Mouse (Mus musculus) neural tube, embryonic 15.5 days (tissue): ENCODE results near the gene Ofcc1. TPM values are rescaled to one million over a fixed set of nuclear protein-coding genes. Genes with fewer than 3 reads are reported as not detected.

Source experiments
- ATAC-seq: fragments of 200-750 bp; cut with Nextera tagmentation; 2 replicates; pipeline ENCODE4 v1.8.0; 2017; ENCODE audit warnings: mild to moderate bottlenecking, moderate TSS enrichment, moderate library complexity; ENCODE audit not compliant: low FRiP score
- H3K27ac ChIP-seq: fragments of 300-500 bp; sonication (generic); replicated peaks from 2 replicates; pipeline ENCODE4 v1.5.1; 2015; ENCODE audit warnings: mild to moderate bottlenecking, inconsistent platforms
- H3K27me3 ChIP-seq: fragments of 300-500 bp; sonication (generic); replicated peaks from 2 replicates; pipeline ENCODE4 v1.6.1; 2015; ENCODE audit warnings: inconsistent platforms
- H3K36me3 ChIP-seq: fragments of 300-500 bp; sonication (generic); 2 replicates; pipeline ENCODE4 v1.6.1; 2015; ENCODE audit warnings: inconsistent platforms
- H3K4me1 ChIP-seq: fragments of 300-500 bp; sonication (generic); 2 replicates; pipeline ENCODE4 v1.6.1; 2015; ENCODE audit warnings: inconsistent platforms
- H3K4me2 ChIP-seq: fragments of 300-500 bp; sonication (generic); 2 replicates; pipeline ENCODE4 v1.6.1; 2015; ENCODE audit warnings: inconsistent platforms, mild to moderate bottlenecking, moderate library complexity
- H3K4me3 ChIP-seq: fragments of 300-500 bp; sonication (generic); replicated peaks from 2 replicates; pipeline ENCODE4 v1.5.1; 2015; ENCODE audit warnings: mild to moderate bottlenecking, inconsistent platforms
- H3K9ac ChIP-seq: fragments of 300-500 bp; sonication (generic); replicated peaks from 2 replicates; pipeline ENCODE4 v1.6.1; 2015; ENCODE audit warnings: mild to moderate bottlenecking, inconsistent platforms
- H3K9me3 ChIP-seq: fragments of 300-500 bp; sonication (generic); replicated peaks from 2 replicates; pipeline ENCODE4 v1.6.1; 2016; ENCODE audit warnings: inconsistent platforms
- WGBS: fragments of 180-500 bp; shearing (Covaris S2); methylation state at CpG from one replicate; pipeline ENCODE4 v1.1.7; 2015; ENCODE audit warnings: mixed read lengths; 5-methylcytosine and 5-hydroxymethylcytosine counted together
- polyA plus RNA-seq: library from polyadenylated mRNA; unstranded; fragments of >200 nt; fragmentation: Nextera tagmentation; extraction: Ambion mirVana; gene quantifications from 2 replicates; pipeline ENCODE4 v1.2.1, GENCODE M21; 2015

Ofcc1 gene
- 0.10 and 0.14 TPM in 2 replicates for polyA plus RNA-seq

GRCm38 (mm10) chr13:40361288-40361687 lies at the start of gene Ofcc1:
Ofcc1 (minus strand) TSS chr13:40361450.
- Histone ChIP-seq H3K4me2 (no peak within 1 kb of the TSS), H3K9ac (no peak within 1 kb of the TSS), H3K4me3 (no peak within 1 kb of the TSS), H3K27ac (no peak within 1 kb of the TSS), H3K4me1 (no peaks in the 10 kb centered on the region), H3K27me3 (no peaks in the 10 kb centered on the region; the same call in 1 of the 2 replicates), H3K9me3 (no peaks in the 10 kb centered on the region), H3K36me3 (no peaks in the 10 kb centered on the region)
- 60% methylated on average over 3 of the region's 3 CpGs for WGBS
- no peak for ATAC-seq

GRCm38 (mm10) chr13:40390120-40390519 lies 28.9 kb upstream of the Ofcc1 start:
- Histone ChIP-seq H3K9me3 (no peaks in the 10 kb centered on the region), H3K4me3 (no peak overlapping the region), H3K27ac (no peak overlapping the region), H3K27me3 (no peaks in the 10 kb centered on the region), H3K36me3 (no peaks in the 10 kb centered on the region), H3K4me1 (no peaks in the 10 kb centered on the region), H3K9ac (no peak overlapping the region), H3K4me2 (no peak overlapping the region)
- no peak for ATAC-seq
- 91% methylated on average over 8 of the region's 8 CpGs for WGBS

- H3K4me1 ChIP-seq = no peaks in the 10 kb centered on the region
- no peaks in the 10 kb centered on the region for H3K36me3 ChIP-seq
- no peaks in the 10 kb centered on the region for H3K9me3 ChIP-seq
- 61% methylated on average over 4 of the region's 4 CpGs for WGBS
- H3K27me3 ChIP-seq = no peaks in the 10 kb centered on the region
- H3K9ac ChIP-seq = no peak overlapping the region
- H3K4me3 ChIP-seq = no peak overlapping the region
- H3K27ac ChIP-seq = no peak overlapping the region
- ATAC-seq = no peak
- H3K4me2 ChIP-seq = no peak overlapping the region
Observed at GRCm38 (mm10) chr13:40387446-40387845, 26.2 kb upstream of the Ofcc1 start.

- no peak overlapping the region for H3K4me2 ChIP-seq
- no peaks in the 10 kb centered on the region for H3K9me3 ChIP-seq
- no peaks in the 10 kb centered on the region for H3K27me3 ChIP-seq
- no peak overlapping the region for H3K27ac ChIP-seq
- no peak overlapping the region for H3K4me3 ChIP-seq
- no peaks in the 10 kb centered on the region for H3K4me1 ChIP-seq
- no peak for ATAC-seq
- no peak overlapping the region for H3K9ac ChIP-seq
- H3K36me3 ChIP-seq = no peaks in the 10 kb centered on the region
- 89% methylated on average over 4 of the region's 4 CpGs for WGBS
Observed at GRCm38 (mm10) chr13:40384962-40385361, 23.7 kb upstream of the Ofcc1 start.

- Histone ChIP-seq H3K9me3 (no peaks in the 10 kb centered on the region), H3K27ac (no peak overlapping the region), H3K9ac (no peak overlapping the region), H3K27me3 (no peaks in the 10 kb centered on the region), H3K4me2 (no peak overlapping the region), H3K36me3 (no peaks in the 10 kb centered on the region), H3K4me1 (no peaks in the 10 kb centered on the region), H3K4me3 (no peak overlapping the region)
- no peak for ATAC-seq
- WGBS = 83% methylated on average over 5 of the region's 5 CpGs
Observed at GRCm38 (mm10) chr13:40376773-40377172, 15.5 kb upstream of the Ofcc1 start.

GRCm38 (mm10) chr13:40366762-40367161 lies 5.5 kb upstream of the Ofcc1 start:
- Histone ChIP-seq H3K4me1 (no peaks in the 10 kb centered on the region), H3K9ac (no peak overlapping the region), H3K9me3 (no peaks in the 10 kb centered on the region), H3K27ac (no peak overlapping the region), H3K36me3 (no peaks in the 10 kb centered on the region), H3K4me3 (no peak overlapping the region), H3K27me3 (no peaks in the 10 kb centered on the region), H3K4me2 (no peak overlapping the region)
- ATAC-seq = no peak
- 91% methylated on average over 11 of the region's 11 CpGs for WGBS

GRCm38 (mm10) chr13:40364855-40365254 lies 3.6 kb upstream of the Ofcc1 start:
- H3K36me3 ChIP-seq = no peaks in the 10 kb centered on the region
- no peak overlapping the region for H3K4me2 ChIP-seq
- no peak overlapping the region for H3K27ac ChIP-seq
- H3K27me3 ChIP-seq = no peaks in the 10 kb centered on the region
- no peak for ATAC-seq
- no peak overlapping the region for H3K9ac ChIP-seq
- WGBS = 43% methylated on average over 4 of the region's 4 CpGs
- H3K4me3 ChIP-seq = no peak overlapping the region
- no peaks in the 10 kb centered on the region for H3K4me1 ChIP-seq
- no peaks in the 10 kb centered on the region for H3K9me3 ChIP-seq

GRCm38 (mm10) chr13:40360692-40361091 lies 558 bp downstream of the Ofcc1 start:
- no peaks in the 10 kb centered on the region; the same call in 1 of the 2 replicates for H3K27me3 ChIP-seq

GRCm38 (mm10) chr13:40347045-40347444 lies 14.2 kb downstream of the Ofcc1 start:
- no peaks in the 10 kb centered on the region for H3K27me3 ChIP-seq
- no peaks in the 10 kb centered on the region for H3K36me3 ChIP-seq
- 97% methylated on average over 2 of the region's 2 CpGs for WGBS
- no peak overlapping the region for H3K9ac ChIP-seq
- no peaks in the 10 kb centered on the region for H3K4me1 ChIP-seq
- no peak overlapping the region for H3K27ac ChIP-seq
- H3K4me2 ChIP-seq = no peak overlapping the region
- H3K4me3 ChIP-seq = no peak overlapping the region
- H3K9me3 ChIP-seq = no peaks in the 10 kb centered on the region
- ATAC-seq = no peak

More at GRCm38 (mm10) chr13:40360692-40361091, 558 bp downstream of the Ofcc1 start:
- Histone ChIP-seq H3K4me2 (no peak overlapping the region), H3K27ac (no peak overlapping the region), H3K9me3 (no peaks in the 10 kb centered on the region), H3K9ac (no peak overlapping the region), H3K4me1 (no peaks in the 10 kb centered on the region), H3K4me3 (no peak overlapping the region), H3K36me3 (no peaks in the 10 kb centered on the region)
- whole genome bisulfite sequencing = 55% methylated on average over 4 of the region's 4 CpGs
- no peak for ATAC-seq

- H3K36me3 ChIP-seq = no peaks in the 10 kb centered on the region
- H3K9ac ChIP-seq = no peak overlapping the region
- no peak overlapping the region for H3K4me3 ChIP-seq
- 87% methylated on average over 5 of the region's 5 CpGs for WGBS
- no peak overlapping the region for H3K4me2 ChIP-seq
- H3K4me1 ChIP-seq = no peaks in the 10 kb centered on the region
- H3K9me3 ChIP-seq = no peaks in the 10 kb centered on the region
- no peak overlapping the region for H3K27ac ChIP-seq
- ATAC-seq = no peak
- no peaks in the 10 kb centered on the region for H3K27me3 ChIP-seq
Observed at GRCm38 (mm10) chr13:40323301-40323700, 37.9 kb downstream of the Ofcc1 start.

- Histone ChIP-seq H3K4me2 (no peak overlapping the region), H3K36me3 (no peaks in the 10 kb centered on the region), H3K4me1 (no peaks in the 10 kb centered on the region), H3K27ac (no peak overlapping the region), H3K4me3 (no peak overlapping the region), H3K27me3 (no peaks in the 10 kb centered on the region), H3K9me3 (no peaks in the 10 kb centered on the region), H3K9ac (no peak overlapping the region)
- no peak for ATAC-seq
- WGBS = 84% methylated on average over 6 of the region's 6 CpGs
Observed at GRCm38 (mm10) chr13:40320814-40321525, 40.3 kb downstream of the Ofcc1 start.

- Histone ChIP-seq H3K9me3 (no peaks in the 10 kb centered on the region), H3K4me3 (no peak overlapping the region), H3K27ac (no peak overlapping the region), H3K36me3 (no peaks in the 10 kb centered on the region), H3K4me1 (no peaks in the 10 kb centered on the region), H3K27me3 (no peaks in the 10 kb centered on the region), H3K4me2 (no peak overlapping the region), H3K9ac (no peak overlapping the region)
- 96% methylated on average over 2 of the region's 2 CpGs for WGBS
- ATAC-seq = no peak
Observed at GRCm38 (mm10) chr13:40317731-40318130, 43.5 kb downstream of the Ofcc1 start.
